Mouse (Mus musculus): Measurements from ENCODE around the gene Sectm1a. TPM values are rescaled to one million over a fixed set of nuclear protein-coding genes. Genes with fewer than 3 reads are reported as not detected.
"Not testable (repeated sequence)": the region's sequence is repeated elsewhere in the genome, so short reads cannot be mapped to it uniquely, and the experiment has no call there.

Sectm1a gene
- polyA plus RNA-seq, 1 experiment = not detected

- no peak for TF ChIP-seq CTCF (IDR thresholded peaks at IDR 0.05; ENCODE audit: borderline replicate concordance, extremely low read depth, insufficient read depth, insufficient read length)
- TF ChIP-seq POLR2A (IDR thresholded peaks at IDR 0.05; ENCODE audit: borderline replicate concordance, extremely low read depth, insufficient read depth, insufficient read length, poor library complexity, severe bottlenecking) = no peak
- peak; percentile 19 for DNase-seq (ENCODE audit: low read depth)
Measured at GRCm38 (mm10) chr11:121111601-121112000, 30.6 kb upstream of the Sectm1a start.

DNA sequence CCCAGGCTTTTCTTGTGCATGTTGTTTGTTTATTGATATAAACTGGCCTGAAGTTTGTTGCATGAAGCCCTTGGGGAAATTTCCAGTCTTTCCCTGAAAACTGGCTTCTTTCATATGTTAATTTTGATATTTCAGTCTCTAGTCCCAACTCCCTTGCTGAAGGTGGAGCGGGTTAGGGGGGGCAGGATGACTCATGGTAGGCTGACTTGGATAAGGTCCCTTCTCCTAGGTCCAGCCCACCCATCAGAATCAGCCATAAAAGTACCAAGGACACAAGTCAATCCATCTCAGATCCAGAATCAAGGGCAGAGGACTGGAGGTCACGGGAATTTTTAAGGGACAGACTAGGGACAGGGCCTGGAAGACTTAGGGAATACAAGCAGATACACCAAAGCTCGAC is 30.0 kb upstream of the Sectm1a start:
- TF ChIP-seq CTCF (IDR thresholded peaks at IDR 0.05; ENCODE audit: borderline replicate concordance, extremely low read depth, insufficient read depth, insufficient read length) (no peak), POLR2A (IDR thresholded peaks at IDR 0.05; ENCODE audit: borderline replicate concordance, extremely low read depth, insufficient read depth, insufficient read length, poor library complexity, severe bottlenecking) (no peak)
- DNase-seq (ENCODE audit: low read depth) = peak; percentile 20

- no peak for TF ChIP-seq CTCF (IDR thresholded peaks at IDR 0.05; ENCODE audit: borderline replicate concordance, extremely low read depth, insufficient read depth, insufficient read length)
- TF ChIP-seq POLR2A (IDR thresholded peaks at IDR 0.05; ENCODE audit: borderline replicate concordance, extremely low read depth, insufficient read depth, insufficient read length, poor library complexity, severe bottlenecking) = no peak
- peak; percentile 96 for DNase-seq (ENCODE audit: low read depth)
Measured at GRCm38 (mm10) chr11:121109986-121110385, 29.0 kb upstream of the Sectm1a start.

DNA sequence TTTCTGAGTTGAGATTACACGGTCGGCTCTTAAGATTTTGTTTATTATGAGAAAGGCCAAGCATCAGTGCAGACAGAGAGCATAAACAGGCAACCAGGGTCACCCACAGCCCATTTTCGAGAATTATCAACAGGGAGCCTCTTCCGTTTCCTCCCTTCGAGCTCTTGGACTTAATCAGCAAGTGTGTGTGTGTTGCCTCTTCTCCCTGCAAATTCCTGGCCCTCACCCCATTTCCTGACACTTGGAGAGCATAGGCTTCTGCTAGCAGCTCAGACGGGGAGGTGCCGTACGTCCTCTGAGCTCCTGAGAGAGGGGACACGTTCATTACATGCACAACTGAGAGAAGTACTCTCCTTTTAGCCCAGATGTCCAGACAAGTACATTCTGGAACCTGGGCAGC is 27.0 kb upstream of the Sectm1a start:
- TF ChIP-seq CTCF (IDR thresholded peaks at IDR 0.05; ENCODE audit: borderline replicate concordance, extremely low read depth, insufficient read depth, insufficient read length) = no peak
- TF ChIP-seq POLR2A (IDR thresholded peaks at IDR 0.05; ENCODE audit: borderline replicate concordance, extremely low read depth, insufficient read depth, insufficient read length, poor library complexity, severe bottlenecking) = no peak
- DNase-seq (ENCODE audit: low read depth) = peak; percentile 21

DNA sequence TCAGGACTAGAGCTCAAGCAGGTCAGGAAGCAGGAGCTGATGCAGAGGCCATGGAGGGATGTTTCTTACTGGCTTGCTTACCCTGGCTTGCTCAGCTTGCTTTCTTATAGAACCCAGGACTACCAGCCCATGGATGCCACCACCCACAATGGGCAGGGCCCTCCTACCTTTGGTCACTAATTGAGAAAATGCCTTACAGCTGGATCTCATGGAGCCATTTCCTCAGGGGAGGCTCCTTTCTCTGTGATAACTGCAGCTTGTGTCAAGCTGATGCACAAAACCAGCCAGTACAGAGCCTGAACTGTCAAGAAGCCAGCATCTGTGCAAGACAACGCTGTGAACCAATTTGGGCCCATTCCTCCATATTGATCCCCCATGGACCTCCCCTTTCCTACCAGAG is 26.2 kb upstream of the Sectm1a start:
- not testable (repeated sequence) for DNase-seq (ENCODE audit: low read depth)

- TF ChIP-seq POLR2A (IDR thresholded peaks at IDR 0.05; ENCODE audit: borderline replicate concordance, extremely low read depth, insufficient read depth, insufficient read length, poor library complexity, severe bottlenecking) = no peak
- TF ChIP-seq CTCF (IDR thresholded peaks at IDR 0.05; ENCODE audit: borderline replicate concordance, extremely low read depth, insufficient read depth, insufficient read length) = no peak
- no peak for DNase-seq (ENCODE audit: low read depth)
Measured at GRCm38 (mm10) chr11:121101124-121101805, 20.2 kb upstream of the Sectm1a start.

- DNase-seq (ENCODE audit: low read depth) = no peak
- TF ChIP-seq CTCF (IDR thresholded peaks at IDR 0.05; ENCODE audit: borderline replicate concordance, extremely low read depth, insufficient read depth, insufficient read length) = no peak
Measured at GRCm38 (mm10) chr11:121100692-121101091, 19.7 kb upstream of the Sectm1a start.

DNA sequence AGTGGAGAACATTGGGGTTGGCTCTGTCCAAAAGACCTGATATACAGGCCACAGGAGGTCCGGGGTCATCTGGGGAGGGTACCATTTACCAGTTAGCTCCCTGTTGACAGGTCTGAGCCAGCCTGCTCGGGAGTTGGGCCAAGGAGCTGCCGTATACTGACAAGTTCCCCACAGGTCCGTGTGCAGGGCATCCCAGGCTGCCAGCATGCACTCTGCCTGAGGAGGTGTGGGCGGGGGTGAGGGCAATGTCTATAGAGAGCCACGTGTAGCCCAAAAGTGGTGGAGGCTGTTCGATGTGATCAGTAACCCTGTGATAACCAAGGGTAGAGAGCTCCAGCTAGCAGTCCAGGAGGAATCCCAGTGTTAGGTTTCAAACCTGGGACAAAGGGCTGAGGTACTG is 18.7 kb upstream of the Sectm1a start:
- TF ChIP-seq CTCF (IDR thresholded peaks at IDR 0.05; ENCODE audit: borderline replicate concordance, extremely low read depth, insufficient read depth, insufficient read length) = no peak
- TF ChIP-seq POLR2A (IDR thresholded peaks at IDR 0.05; ENCODE audit: borderline replicate concordance, extremely low read depth, insufficient read depth, insufficient read length, poor library complexity, severe bottlenecking) = no peak
- DNase-seq (ENCODE audit: low read depth) = no peak

- no peak for TF ChIP-seq CTCF (IDR thresholded peaks at IDR 0.05; ENCODE audit: borderline replicate concordance, extremely low read depth, insufficient read depth, insufficient read length)
- no peak for TF ChIP-seq POLR2A (IDR thresholded peaks at IDR 0.05; ENCODE audit: borderline replicate concordance, extremely low read depth, insufficient read depth, insufficient read length, poor library complexity, severe bottlenecking)
Measured at GRCm38 (mm10) chr11:121092606-121093585, 11.9 kb upstream of the Sectm1a start.

DNA sequence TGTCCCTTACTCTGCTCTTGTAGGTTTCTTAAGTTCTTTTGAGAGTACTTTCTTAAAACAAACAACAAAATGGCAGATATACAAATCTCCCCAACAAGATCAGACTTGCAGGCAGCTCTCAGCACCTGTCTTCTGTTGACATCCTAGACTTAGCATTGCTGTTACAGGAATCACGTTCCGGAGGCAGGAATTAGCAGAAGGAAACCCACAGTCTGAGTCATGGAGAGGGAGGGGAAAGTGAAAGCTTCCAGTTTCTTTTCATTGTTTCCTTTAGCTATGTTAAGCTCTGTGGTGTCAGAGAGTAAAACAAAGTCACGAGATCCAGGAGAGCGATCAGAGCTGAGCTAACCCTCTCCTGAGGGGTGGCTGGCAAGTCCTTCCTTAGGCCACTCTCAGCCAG is 9.9 kb upstream of the Sectm1a start:
- no peak for TF ChIP-seq POLR2A (IDR thresholded peaks at IDR 0.05; ENCODE audit: borderline replicate concordance, extremely low read depth, insufficient read depth, insufficient read length, poor library complexity, severe bottlenecking)
- TF ChIP-seq CTCF (IDR thresholded peaks at IDR 0.05; ENCODE audit: borderline replicate concordance, extremely low read depth, insufficient read depth, insufficient read length) = no peak
- DNase-seq (ENCODE audit: low read depth) = no peak

More at GRCm38 (mm10) chr11:121092606-121093585, 11.9 kb upstream of the Sectm1a start:
- no peak for DNase-seq (ENCODE audit: low read depth)

- no peak for DNase-seq (ENCODE audit: low read depth)
- no peak for TF ChIP-seq CTCF (IDR thresholded peaks at IDR 0.05; ENCODE audit: borderline replicate concordance, extremely low read depth, insufficient read depth, insufficient read length)
Measured at GRCm38 (mm10) chr11:121089756-121090546, 8.9 kb upstream of the Sectm1a start.

Data from brain, embryonic 14.5 days (tissue).